Mouse (Mus musculus) MEL (cell line): ENCODE measurements around the gene Tshr. TPM values are rescaled to one million over a fixed set of nuclear protein-coding genes. Genes with fewer than 3 reads are reported as not detected.

Experiments used
- DNase-seq: peaks from one replicate; pipeline ENCODE4 v3.0.0; 2011; ENCODE audit warnings: low read depth, low spot score
- H3K27ac ChIP-seq: 2 replicates; pipeline ENCODE4 v1.5.1; 2012; ENCODE audit warnings: low read depth, mild to moderate bottlenecking, control low read depth, low read length, moderate library complexity; ENCODE audit not compliant: control insufficient read depth
- H3K27me3 ChIP-seq, 2 experiments: fragments of 150-350 bp in 1 of 2; sonication (generic) in 1 of 2; 2 replicates each; pipeline ENCODE4 v1.6.1; 2012; ENCODE audit warnings: low read length in 2 of 2, mild to moderate bottlenecking in 2 of 2, improper control_type of control experiment in 1 of 2, moderate library complexity in 1 of 2; ENCODE audit not compliant: insufficient read depth in 2 of 2, control insufficient read depth in 1 of 2
- H3K36me3 ChIP-seq, 2 experiments: 2 replicates each; pipeline ENCODE4 v1.6.1; 2012 to 2014; ENCODE audit warnings: low read length in 2 of 2, improper control_type of control experiment in 1 of 2, inconsistent platforms in 1 of 2, mild to moderate bottlenecking in 1 of 2; ENCODE audit not compliant: insufficient read depth in 2 of 2, control insufficient read depth in 1 of 2
- H3K4me1 ChIP-seq, 2 experiments: fragments of 150-350 bp in 1 of 2; sonication (generic) in 1 of 2; 2 replicates each; pipeline ENCODE4 v1.6.1; 2012; ENCODE audit warnings: low read length in 2 of 2, improper control_type of control experiment in 1 of 2, mild to moderate bottlenecking in 1 of 2; ENCODE audit not compliant: insufficient read depth in 2 of 2, control insufficient read depth in 1 of 2
- H3K4me3 ChIP-seq, 2 experiments: fragments of 150-350 bp in 1 of 2; sonication (generic) in 1 of 2; 2 replicates each; pipeline ENCODE4 v1.5.1; 2012; ENCODE audit warnings: low read depth in 2 of 2, low read length in 2 of 2, mild to moderate bottlenecking in 2 of 2, moderate library complexity in 2 of 2, control low read depth in 1 of 2, improper control_type of control experiment in 1 of 2; ENCODE audit not compliant: control insufficient read depth in 1 of 2, insufficient read depth in 1 of 2
- H3K79me2 ChIP-seq: 2 replicates; pipeline ENCODE4 v1.6.1; 2012; ENCODE audit warnings: mild to moderate bottlenecking, low read length, moderate library complexity; ENCODE audit not compliant: control insufficient read depth, poor library complexity, insufficient read depth
- H3K9ac ChIP-seq: 2 replicates; pipeline ENCODE4 v1.6.1; 2012; ENCODE audit warnings: low read depth, mild to moderate bottlenecking, control low read depth, low read length, moderate library complexity; ENCODE audit not compliant: control insufficient read depth, poor library complexity, severe bottlenecking
- H3K9me3 ChIP-seq: fragments of 150-350 bp; sonication (generic); replicated peaks from 2 replicates; pipeline ENCODE4 v1.6.1; 2012; ENCODE audit warnings: mild to moderate bottlenecking, low read length, improper control_type of control experiment, moderate library complexity; ENCODE audit not compliant: insufficient read depth
- CHD1 ChIP-seq: IDR thresholded peaks from 2 replicates; pipeline ENCODE4 v1.6.1; 2012; ENCODE audit warnings: low read depth, mild to moderate bottlenecking, inconsistent platforms, low read length, improper control_type of control experiment
- ELF1 ChIP-seq: IDR thresholded peaks from 2 replicates; pipeline ENCODE4 v1.6.1; 2014; ENCODE audit warnings: low read depth, mild to moderate bottlenecking, inconsistent platforms, low read length, improper control_type of control experiment, moderate library complexity
- EP300 ChIP-seq, 2 experiments: IDR thresholded peaks; 2 replicates each; pipeline ENCODE4 v1.6.1; 2011; ENCODE audit warnings: improper control_type of control experiment in 2 of 2, low read length in 2 of 2, low read depth in 1 of 2, mild to moderate bottlenecking in 1 of 2
- ETS1 ChIP-seq: IDR thresholded peaks from 2 replicates; pipeline ENCODE4 v1.6.1; 2012; ENCODE audit warnings: low read depth, mild to moderate bottlenecking, inconsistent platforms, low read length, improper control_type of control experiment, moderate library complexity
- GABPA ChIP-seq: IDR thresholded peaks from 2 replicates; pipeline ENCODE4 v1.6.1; 2012; ENCODE audit warnings: low read depth, mild to moderate bottlenecking, inconsistent platforms, low read length, improper control_type of control experiment, moderate library complexity
- HCFC1 ChIP-seq: IDR thresholded peaks from 2 replicates; pipeline ENCODE4 v1.6.1; 2012; ENCODE audit warnings: low read depth, mild to moderate bottlenecking, inconsistent platforms, low read length, improper control_type of control experiment, moderate library complexity
- KAT2A ChIP-seq: conservative IDR thresholded peaks from 2 replicates; pipeline ENCODE4 v1.6.1; 2012; ENCODE audit warnings: low read depth, low read length, improper control_type of control experiment, inconsistent platforms
- MAZ ChIP-seq: IDR thresholded peaks from 2 replicates; pipeline ENCODE4 v1.6.1; 2012; ENCODE audit warnings: low read depth, mild to moderate bottlenecking, inconsistent platforms, low read length, improper control_type of control experiment
- MXI1 ChIP-seq: IDR thresholded peaks from 2 replicates; pipeline ENCODE4 v1.6.1; 2011; ENCODE audit warnings: mild to moderate bottlenecking, low read depth, low read length, improper control_type of control experiment
- MYB ChIP-seq: IDR thresholded peaks from 2 replicates; pipeline ENCODE4 v1.6.1; 2011; ENCODE audit warnings: mild to moderate bottlenecking, low read depth, low read length, improper control_type of control experiment
- POLR2A ChIP-seq, 2 experiments: IDR thresholded peaks; 2 replicates each; pipeline ENCODE4 v1.6.1; 2011 to 2012; ENCODE audit warnings: low read length in 2 of 2, mild to moderate bottlenecking in 2 of 2, control low read depth in 1 of 2, improper control_type of control experiment in 1 of 2, low read depth in 1 of 2, moderate library complexity in 1 of 2; ENCODE audit not compliant: control insufficient read depth in 1 of 2, insufficient read depth in 1 of 2, poor library complexity in 1 of 2
- POLR2AphosphoS2 ChIP-seq: IDR thresholded peaks from 2 replicates; pipeline ENCODE4 v1.6.1; 2011; ENCODE audit warnings: low read length, improper control_type of control experiment
- SIN3A ChIP-seq: IDR thresholded peaks from 2 replicates; pipeline ENCODE4 v1.6.1; 2012; ENCODE audit warnings: low read length, improper control_type of control experiment, inconsistent platforms
- SMC3 ChIP-seq: IDR thresholded peaks from 2 replicates; pipeline ENCODE4 v1.6.1; 2011; ENCODE audit warnings: low read depth, low read length, improper control_type of control experiment
- TAL1 ChIP-seq: IDR thresholded peaks from 2 replicates; pipeline ENCODE4 v1.6.1; 2012; ENCODE audit warnings: mild to moderate bottlenecking, inconsistent platforms, low read length, moderate library complexity, mixed read lengths
- UBTF ChIP-seq: IDR thresholded peaks from 2 replicates; pipeline ENCODE4 v1.6.1; 2012; ENCODE audit warnings: low read depth, mild to moderate bottlenecking, inconsistent platforms, low read length, improper control_type of control experiment, moderate library complexity, borderline replicate concordance; ENCODE audit not compliant: insufficient read depth
- USF1 ChIP-seq: IDR thresholded peaks from 2 replicates; pipeline ENCODE4 v1.6.1; 2014; ENCODE audit warnings: low read depth, mild to moderate bottlenecking, inconsistent platforms, low read length, improper control_type of control experiment, moderate library complexity
- ZKSCAN1 ChIP-seq: IDR thresholded peaks from 2 replicates; pipeline ENCODE4 v1.6.1; 2012; ENCODE audit warnings: low read depth, mild to moderate bottlenecking, inconsistent platforms, low read length, improper control_type of control experiment, moderate library complexity
- ZNF384 ChIP-seq: IDR thresholded peaks from 2 replicates; pipeline ENCODE4 v1.6.1; 2012; ENCODE audit warnings: low read depth, mild to moderate bottlenecking, inconsistent platforms, low read length, improper control_type of control experiment
- polyA plus RNA-seq, 2 experiments: library from polyadenylated mRNA; stranded (reverse) in 1 of 2; unstranded in 1 of 2; fragments of >175 nt in 1 of 2; fragments of >200 nt in 1 of 2; gene quantifications; 2 replicates each; pipeline versions ENCODE4 v1.2.1 to v1.2.4; 2012; ENCODE audit warnings: low replicate concordance in 2 of 2, low read depth in 1 of 2; ENCODE audit not compliant: insufficient read length in 2 of 2, insufficient read depth in 1 of 2, missing spikeins in 1 of 2
- total RNA-seq: library from RNA; depleted of rRNA; stranded (reverse); fragments of 300-350 nt; gene quantifications from 2 replicates; pipeline ENCODE4 v1.2.3, GENCODE M21; 2012

The Tshr gene
- total and polyA plus RNA-seq, 3 experiments, result not detected

DNA sequence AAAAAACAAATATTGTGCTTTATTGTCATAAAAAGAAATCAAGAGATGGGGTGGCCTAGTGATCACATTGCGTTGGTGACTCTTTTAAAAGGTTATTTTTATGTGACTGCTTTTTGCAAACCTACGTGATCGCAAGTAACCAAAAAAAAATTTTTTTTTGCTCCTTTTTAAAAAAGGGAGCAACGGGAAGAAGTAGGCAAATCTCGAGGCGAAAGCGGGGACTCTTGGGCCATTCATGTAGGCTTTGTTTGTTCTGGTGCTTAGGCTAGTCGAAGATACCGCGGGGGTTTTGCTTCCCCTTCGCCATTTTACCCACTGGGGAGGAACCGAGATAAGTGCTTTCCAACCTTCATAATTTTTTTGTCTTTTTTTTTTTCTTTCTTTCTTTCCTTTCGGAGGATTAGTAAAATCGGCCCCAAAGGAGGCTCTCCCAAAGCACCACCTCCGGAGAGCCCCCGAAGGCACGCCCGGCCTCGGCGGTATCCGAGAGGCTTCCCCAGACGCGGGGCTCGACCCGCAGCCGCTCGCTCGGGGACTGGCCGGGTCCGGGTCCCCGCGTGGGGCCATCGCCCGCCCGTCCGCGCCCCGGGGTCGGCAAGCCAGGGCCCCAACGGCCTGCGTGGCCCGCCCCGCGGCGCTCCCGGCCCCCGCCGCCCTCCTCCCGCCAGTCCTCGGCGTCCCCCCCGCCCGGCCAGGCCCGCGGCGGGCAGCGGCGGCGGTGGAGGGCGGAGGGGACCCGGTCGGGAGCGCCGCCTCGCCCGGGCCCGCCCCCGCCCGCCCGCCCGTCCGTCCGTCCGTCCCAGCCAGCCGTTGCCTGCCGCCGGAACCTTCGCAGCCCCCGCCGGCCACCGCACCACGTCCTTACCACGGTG, 204.5 kb downstream of the Tshr start (continued):
- no peak for TF ChIP-seq USF1
- no peak for TF ChIP-seq UBTF
- no peak for TF ChIP-seq SMC3
- no peak for TF ChIP-seq MYB
- TF ChIP-seq HCFC1, result no peak; the same call in 1 of the 2 replicates
- TF ChIP-seq ELF1, result no peak
- TF ChIP-seq POLR2AphosphoS2, result no peak
- TF ChIP-seq CHD1, result peak; percentile 99
- TF ChIP-seq EP300 (IDR thresholded peaks at IDR 0.05; ENCODE audit: low read depth in 1 of 2, low read length in 2 of 2), result no peak
- no peak for TF ChIP-seq ZKSCAN1
- no peak for TF ChIP-seq KAT2A
- no peak for TF ChIP-seq GABPA
- peak; percentile 22; the same call in 1 of the 2 replicates for TF ChIP-seq ETS1

- H3K27me3 ChIP-seq, result no peaks in the 10 kb centered on the region
- H3K9ac ChIP-seq, result peak overlapping the region; percentile 97
- no peaks in the 10 kb centered on the region for H3K9me3 ChIP-seq
- H3K79me2 ChIP-seq, result peaks cover 28% of the 10 kb centered on the region
- peaks cover 5 to 19% of the 10 kb centered on the region in 2 experiments for H3K4me1 ChIP-seq
- no peak for TF ChIP-seq UBTF
- no peak for TF ChIP-seq TAL1
- TF ChIP-seq USF1, result no peak
- TF ChIP-seq POLR2A (IDR thresholded peaks at IDR 0.05; ENCODE audit: control insufficient read depth in 1 of 2, insufficient read depth in 1 of 2, low read depth in 1 of 2, low read length in 2 of 2, poor library complexity in 1 of 2), result no peak
- TF ChIP-seq ZNF384, result peak; percentile 85
- TF ChIP-seq HCFC1, result no peak
- TF ChIP-seq CHD1, result peak; percentile 94
- no peak for TF ChIP-seq MYB
- TF ChIP-seq MAZ, result no peak; the same call in 1 of the 2 replicates
- TF ChIP-seq MXI1, result 0 out of 2 replicates have a peak, but pooled peaks have one; percentile 9
- peak; percentile 54; the same call in 1 of the 2 replicates for TF ChIP-seq SIN3A
- no peak for TF ChIP-seq GABPA
- TF ChIP-seq EP300 (IDR thresholded peaks at IDR 0.05; ENCODE audit: low read depth in 1 of 2, low read length in 2 of 2), result 0 out of 4 replicates have a peak, but pooled peaks of 1 of the 2 experiments have one; percentile 12
- peaks cover 4 to 29% of the 10 kb centered on the region in 2 experiments for H3K36me3 ChIP-seq
- peak overlapping the region; percentile 57 to 76 for H3K4me3 ChIP-seq
- DNase-seq, result no peak
- H3K27ac ChIP-seq, result peak overlapping the region; percentile 94
Measured at GRCm38 (mm10) chr12:91589542-91589846, 205.1 kb downstream of the Tshr start.
